Mouse (Mus musculus): ENCODE data around the gene Tfpt.
"Not testable (repeated sequence)": the region's sequence is repeated elsewhere in the genome, so short reads cannot be mapped to it uniquely, and the experiment has no call there.

Gene Tfpt

DNA sequence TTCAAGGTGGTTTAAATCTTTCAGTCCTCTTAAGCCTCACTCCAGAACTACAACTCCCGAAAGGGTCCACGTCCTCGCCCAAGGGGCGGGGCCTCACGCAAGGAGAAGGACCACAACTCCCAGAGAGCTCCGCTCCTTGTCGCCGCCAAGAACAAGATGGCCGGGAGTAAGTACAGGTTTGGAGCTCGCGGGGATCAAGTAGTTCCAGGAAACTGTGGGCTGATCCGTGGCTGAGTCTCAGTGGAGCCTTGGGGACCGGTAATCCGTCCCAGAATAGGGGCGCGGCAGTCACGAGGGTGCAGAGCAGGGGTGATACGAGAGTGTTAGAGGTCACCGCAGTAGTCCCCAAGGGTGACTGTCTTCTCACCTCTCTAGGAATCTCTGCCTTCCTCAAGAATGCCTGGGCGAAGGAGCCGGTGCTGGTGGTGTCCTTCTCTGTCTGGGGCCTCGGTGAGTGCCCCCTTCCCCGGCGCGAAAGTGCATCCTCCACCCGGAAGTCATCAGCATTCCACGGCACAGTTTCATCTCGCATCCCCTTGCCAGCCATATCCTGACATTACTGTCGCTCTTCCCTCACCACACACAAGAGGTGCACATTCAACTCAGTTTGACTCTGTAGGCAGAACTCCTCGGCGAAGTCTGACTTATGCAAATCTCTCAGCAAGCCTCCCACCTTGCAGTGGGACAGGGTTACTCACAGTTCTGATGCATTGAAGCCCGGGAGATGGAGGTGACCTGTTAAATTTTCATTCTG, 12.3 kb downstream of the Tfpt start, which contains the start of gene Ndufa3:
Gene Ndufa3, plus strand, starts transcription at position 132 of the 754 bp plus-strand sequence.
- peak; percentile 79 for DNase-seq (ENCODE audit: low read depth, low spot score)

GRCm38 (mm10) chr7:3616389-3617241, 13.1 kb downstream of the Tfpt start:
- no peak for DNase-seq (ENCODE audit: low read depth, low spot score)

- DNase-seq (ENCODE audit: low read depth, low spot score): no peak
Measured at GRCm38 (mm10) chr7:3616057-3616388, 13.7 kb downstream of the Tfpt start, which contains the start of gene Oscar. Gene Oscar (minus strand): TSS chr7:3616157.

GRCm38 (mm10) chr7:3614021-3614420, 15.7 kb downstream of the Tfpt start:
- DNase-seq (ENCODE audit: low read depth, low spot score): no peak

DNA sequence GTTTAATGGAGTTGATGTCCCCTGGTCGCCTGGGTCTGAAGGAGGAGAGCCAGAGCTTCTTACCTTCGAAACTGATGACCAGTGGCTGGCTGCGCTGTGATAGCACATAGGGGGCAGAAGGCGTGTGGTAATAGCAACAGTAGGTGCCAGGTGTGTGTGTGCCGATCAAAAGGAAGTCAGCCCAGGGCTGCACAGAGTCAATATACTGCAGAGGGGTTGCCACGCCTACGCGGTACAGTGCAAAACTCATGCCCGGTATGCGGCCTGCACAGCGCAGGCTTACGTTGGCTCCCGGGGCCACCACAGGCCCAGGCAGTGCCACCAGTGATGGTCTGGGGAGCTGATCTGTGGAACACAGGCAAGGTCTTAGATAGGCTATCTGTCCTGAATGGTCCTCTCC, 18.7 kb downstream of the Tfpt start:
- no peak for DNase-seq (ENCODE audit: low read depth, low spot score)

DNA sequence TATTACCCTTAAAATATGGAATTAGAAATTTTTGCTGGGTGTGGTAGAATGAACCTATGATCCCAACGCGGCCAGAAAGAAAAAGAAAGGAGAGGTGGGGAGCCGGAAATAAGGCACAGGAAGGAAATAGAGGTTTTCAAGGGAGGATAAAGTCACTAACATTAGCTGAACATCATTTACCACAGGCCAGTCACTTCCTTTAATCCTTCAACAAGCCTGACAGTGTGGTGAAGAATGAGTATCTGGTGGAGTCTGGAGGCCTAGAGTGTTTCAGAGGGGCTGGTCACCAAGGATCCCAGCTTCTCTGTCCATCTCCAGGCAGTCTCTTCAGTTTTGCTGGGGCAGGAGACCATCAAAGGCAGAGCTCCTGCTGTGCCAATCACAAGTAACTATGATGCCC, 19.3 kb downstream of the Tfpt start:
- no peak for DNase-seq (ENCODE audit: low read depth, low spot score)

DNA sequence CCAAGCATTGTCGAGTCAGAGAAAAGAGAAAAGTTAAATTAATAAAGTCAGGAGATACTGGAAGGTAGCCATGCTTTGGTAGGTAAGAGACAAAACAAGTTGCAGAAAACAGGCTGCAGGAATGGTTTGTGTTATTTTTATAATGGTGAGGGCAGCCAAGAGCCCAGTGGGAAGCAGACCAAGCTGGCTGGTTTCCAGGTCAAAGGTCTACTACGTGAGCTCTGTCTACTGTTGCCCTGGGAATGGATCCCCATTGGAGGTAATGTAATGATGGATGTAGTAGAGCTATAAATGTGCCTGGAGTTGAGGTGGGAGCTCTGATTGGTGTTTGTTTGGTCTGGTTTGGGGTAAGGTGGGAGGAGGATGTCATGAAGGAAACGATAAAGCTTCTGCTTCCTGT, 20.6 kb downstream of the Tfpt start:
- DNase-seq (ENCODE audit: low read depth, low spot score): no peak

DNA sequence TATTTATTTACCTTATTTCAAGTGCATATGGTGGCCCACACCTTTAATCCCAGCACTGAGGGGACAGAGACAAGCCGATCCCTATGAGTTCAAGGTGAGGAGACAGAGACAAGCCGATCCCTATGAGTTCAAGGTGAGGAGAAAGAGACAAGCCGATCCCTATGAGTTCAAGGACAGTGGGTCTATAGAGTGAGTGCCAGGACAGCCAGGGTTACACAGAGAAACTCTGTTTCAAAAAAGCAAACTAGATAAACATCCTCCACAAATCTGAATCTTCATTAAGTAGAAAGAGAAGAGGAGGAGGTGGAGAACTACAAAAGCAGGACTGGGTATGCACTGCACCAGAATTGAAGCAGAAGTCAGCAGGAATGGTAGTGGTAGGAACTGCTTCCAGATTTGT, 21.1 kb downstream of the Tfpt start:
- DNase-seq (ENCODE audit: low read depth, low spot score): no peak

- DNase-seq (ENCODE audit: low read depth, low spot score): no peak
Measured at GRCm38 (mm10) chr7:3607391-3607790, 22.3 kb downstream of the Tfpt start.

DNA sequence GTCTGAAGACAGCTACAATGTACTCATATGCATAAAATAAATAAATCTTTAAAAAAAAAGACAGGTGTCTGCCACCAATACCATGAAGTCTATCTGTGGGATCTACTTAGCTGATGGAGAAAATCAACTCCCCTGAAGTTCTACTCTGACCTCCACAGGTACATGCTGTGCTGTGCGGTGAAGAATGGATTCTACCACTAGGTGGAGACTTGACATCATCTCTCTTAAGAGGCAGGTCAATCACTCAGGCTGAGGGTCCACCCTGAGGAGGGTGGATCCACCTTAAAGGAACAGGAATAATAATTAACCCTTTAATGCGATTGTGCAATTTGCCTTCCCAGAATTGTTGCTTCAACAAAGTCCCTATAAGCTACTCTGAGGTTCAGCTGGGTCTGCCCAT, 22.9 kb downstream of the Tfpt start:
- no peak for DNase-seq (ENCODE audit: low read depth, low spot score)

GRCm38 (mm10) chr7:3601119-3601518, 28.6 kb downstream of the Tfpt start:
- peak; percentile 44 for DNase-seq (ENCODE audit: low read depth, low spot score)

DNA sequence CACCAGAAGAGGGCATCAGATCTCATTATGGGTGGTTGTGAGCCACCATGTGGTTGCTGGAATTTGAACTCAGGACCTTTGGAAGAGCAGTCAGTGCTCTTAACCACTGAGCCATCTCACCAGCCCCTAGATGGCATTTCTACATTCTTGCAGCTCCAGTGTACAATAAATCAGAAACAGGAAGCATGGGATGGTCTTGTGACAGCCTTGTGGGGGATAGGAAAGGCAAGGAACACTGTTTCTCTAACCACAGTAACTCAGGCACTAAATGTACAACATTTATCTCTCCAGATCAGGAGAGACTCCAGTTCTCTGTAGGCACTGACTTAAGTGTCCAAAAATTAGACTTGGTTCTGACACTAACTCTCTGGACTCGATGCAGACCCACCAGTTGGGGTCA, 32.0 kb downstream of the Tfpt start:
- DNase-seq (ENCODE audit: low read depth, low spot score): not testable (repeated sequence)

DNA sequence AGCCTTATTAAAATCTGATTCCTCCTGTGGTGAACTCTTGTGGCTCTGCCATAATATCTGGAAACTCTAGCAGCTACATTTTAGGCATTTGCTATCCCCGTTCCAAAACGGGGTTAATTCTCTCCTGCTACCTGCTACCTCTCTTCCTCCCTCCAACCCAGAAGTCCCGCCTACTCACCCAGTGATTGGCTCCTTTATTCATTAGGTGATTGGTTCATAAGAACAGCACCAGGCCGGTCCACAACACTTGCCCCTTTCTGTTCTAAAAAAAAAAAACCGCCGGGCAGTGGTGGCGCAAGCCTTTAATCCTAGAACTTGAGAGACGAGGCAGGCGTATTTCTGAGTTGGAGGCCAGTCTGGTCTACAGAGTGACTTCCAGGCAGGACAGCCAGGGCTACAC, 34.6 kb downstream of the Tfpt start:
- no peak for DNase-seq (ENCODE audit: low read depth, low spot score)

DNA sequence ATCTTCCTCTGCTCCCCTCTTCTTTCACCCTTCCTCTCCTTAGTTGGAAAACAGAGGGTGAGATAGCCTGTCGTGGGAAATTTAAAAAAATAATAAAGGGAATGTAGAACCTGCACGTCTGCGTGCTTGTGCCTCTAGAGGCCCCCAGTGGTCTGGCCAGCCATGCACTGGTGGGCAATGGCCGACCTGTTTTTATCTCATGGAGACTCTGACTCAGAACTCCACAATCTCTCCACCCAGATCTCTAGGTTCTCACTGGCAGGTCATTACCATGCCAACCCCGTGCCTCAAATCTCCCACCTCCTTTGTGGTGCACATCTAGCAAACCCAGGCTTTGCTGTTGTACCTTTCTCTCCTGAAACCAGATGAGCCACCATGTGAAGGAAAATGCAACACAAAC, 35.0 kb downstream of the Tfpt start:
- no peak for DNase-seq (ENCODE audit: low read depth, low spot score)

GRCm38 (mm10) chr7:3593855-3594254, 35.9 kb downstream of the Tfpt start:
- DNase-seq (ENCODE audit: low read depth, low spot score): no peak

- no peak for DNase-seq (ENCODE audit: low read depth, low spot score)
Measured at GRCm38 (mm10) chr7:3591534-3591933, 38.2 kb downstream of the Tfpt start.

DNA sequence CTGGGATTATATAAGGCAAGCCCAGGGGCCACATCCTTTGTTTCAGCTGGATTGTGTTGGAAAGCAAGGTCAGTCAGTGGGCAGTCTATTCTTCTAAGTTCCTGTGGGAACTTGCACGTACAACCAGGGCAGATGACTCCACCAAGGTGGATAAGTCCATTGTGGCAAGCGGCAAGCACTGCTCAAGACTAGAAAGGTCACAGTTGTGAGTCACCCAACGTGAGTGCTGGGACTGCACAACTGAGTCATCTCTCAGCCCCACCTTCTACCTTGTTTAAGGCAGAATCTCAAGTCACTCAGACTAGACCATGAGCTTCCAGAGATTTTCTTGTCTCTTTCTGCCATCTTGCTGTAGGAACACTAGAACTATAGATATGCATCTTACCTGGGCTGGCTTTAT, 39.2 kb downstream of the Tfpt start:
- DNase-seq (ENCODE audit: low read depth, low spot score): no peak

DNA sequence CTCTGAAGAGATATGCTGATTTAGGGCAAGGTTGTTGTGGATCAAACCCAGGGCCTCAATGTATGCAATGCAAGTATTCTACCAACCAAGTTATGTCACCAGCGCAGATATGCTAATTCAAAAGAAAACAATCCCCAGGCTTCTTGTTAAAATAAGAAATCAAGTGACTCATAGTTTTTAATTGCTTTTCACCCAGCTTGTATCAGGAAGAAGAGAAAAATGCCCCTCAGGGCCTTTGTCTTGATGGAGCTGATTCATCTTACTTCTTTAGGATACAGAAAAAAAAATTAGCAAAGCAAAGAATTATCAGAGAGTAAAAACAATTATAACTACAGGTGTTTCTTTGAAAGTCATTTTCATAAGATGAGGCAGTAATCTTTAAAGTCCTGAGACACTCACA, 42.4 kb downstream of the Tfpt start:
- no peak for DNase-seq (ENCODE audit: low read depth, low spot score)

- DNase-seq (ENCODE audit: low read depth, low spot score): no peak
Measured at GRCm38 (mm10) chr7:3586255-3586654, 43.5 kb downstream of the Tfpt start.

GRCm38 (mm10) chr7:3585763-3586162, 44.0 kb downstream of the Tfpt start:
- DNase-seq (ENCODE audit: low read depth, low spot score): no peak

GRCm38 (mm10) chr7:3580029-3580428, 49.7 kb downstream of the Tfpt start:
- no peak for DNase-seq (ENCODE audit: low read depth, low spot score)

DNA sequence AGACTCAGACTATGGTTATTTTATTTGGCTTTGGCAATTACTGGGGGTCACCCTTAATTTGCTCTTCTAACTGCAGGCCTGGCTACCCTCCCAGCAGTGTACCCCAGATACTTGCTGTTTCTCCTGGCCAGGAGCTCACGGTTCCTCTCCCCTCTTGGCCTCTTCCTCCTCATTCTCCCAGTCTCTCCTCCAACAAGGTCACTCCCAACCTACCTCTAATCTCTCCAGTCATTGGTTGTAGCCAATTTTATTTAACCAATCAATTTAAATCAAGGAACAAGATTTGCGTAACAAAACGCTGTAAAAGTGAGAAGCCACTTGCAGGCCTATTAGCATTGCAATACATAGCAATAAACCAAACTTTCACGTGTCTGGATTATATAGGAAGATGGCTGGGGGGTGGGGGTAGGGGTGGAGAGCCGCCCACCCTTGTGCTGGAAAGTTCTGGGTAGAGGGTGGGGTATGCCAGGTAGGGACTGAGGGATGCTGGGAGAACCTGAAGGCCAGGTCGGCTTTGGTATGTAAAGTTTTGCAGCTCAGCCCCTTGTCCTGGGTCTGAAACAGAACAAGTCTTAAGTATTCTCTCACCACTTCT, 50.7 kb downstream of the Tfpt start:
- no peak for DNase-seq (ENCODE audit: low read depth, low spot score)

DNA sequence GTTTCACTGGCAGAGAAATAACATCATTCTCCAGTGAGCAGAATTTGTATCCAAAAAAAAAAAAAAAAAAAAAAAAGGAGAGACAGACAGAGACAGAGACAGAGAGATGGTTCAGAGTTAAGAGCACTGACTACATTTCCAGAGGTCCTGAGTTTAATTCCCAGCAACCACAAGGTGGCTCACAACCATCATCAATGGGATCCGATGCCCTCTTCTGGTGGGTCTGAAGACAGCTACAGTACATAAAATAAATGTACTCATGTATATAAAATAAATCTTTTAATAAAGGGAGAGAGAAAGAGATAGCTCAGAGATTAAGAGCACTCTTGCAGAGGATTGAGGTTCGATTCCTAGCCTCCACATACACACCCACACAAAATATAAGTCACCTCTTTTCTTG, 51.5 kb downstream of the Tfpt start:
- DNase-seq (ENCODE audit: low read depth, low spot score): no peak
